Mouse (Mus musculus): ENCODE measurements around the gene Pfkm.

Gene Pfkm

DNA sequence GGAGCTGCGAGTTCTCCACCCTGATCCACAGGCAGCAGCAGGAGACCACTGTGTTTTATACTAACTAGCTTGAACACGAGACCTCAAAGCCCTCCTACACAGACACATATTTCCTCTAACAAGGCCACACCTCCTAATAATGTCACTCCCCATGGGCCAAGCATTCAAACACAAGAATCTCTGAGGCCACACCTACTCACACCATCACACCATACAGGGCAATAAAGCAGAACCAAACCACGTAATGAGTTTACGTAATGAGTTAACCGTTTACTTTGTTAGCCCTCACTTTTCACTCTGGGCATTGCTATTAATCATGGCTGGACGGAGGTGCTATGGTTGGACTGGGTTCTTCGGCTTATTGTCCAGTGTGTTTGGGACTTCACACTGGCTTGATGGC, 47.4 kb downstream of the Pfkm start:
- no peak for DNase-seq (ENCODE audit: low spot score in 2 of 2)

- no peak for DNase-seq (ENCODE audit: low spot score in 2 of 2)
Measured at GRCm38 (mm10) chr15:98140809-98141208, 48.4 kb downstream of the Pfkm start.

GRCm38 (mm10) chr15:98142515-98142914, 50.1 kb downstream of the Pfkm start:
- DNase-seq (ENCODE audit: low spot score in 2 of 2): no peak

DNA sequence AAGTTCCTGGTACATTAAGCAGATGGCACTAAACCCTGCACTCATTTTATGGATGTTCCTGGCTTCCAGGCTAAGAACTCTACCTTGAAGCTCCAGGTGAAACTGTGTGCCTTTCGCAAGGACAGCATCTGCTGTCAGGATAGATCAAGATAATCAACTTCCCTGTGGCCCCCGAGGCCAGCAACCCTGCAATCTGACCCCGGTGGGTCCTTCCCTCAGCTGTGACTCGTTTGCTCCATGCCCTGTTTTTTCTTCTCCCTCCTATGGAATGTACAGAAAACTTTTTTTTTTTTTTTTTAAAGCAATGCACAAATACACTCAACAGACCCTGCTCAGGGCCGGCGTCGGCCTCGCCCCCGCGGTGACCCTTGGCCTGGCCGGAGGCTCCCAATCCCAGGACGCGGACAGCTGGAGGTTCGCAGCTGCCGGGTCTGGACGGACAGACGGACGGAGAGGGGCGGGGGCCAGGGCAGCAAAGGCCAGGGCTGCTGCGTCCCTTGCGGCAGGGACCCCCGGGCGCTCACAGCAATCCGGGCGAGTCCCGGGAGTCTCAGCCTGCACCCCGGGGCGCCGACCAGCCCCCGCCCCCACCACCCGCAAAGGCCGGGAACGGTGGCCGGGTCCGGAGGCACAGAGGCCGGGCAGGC, 52.6 kb downstream of the Pfkm start:
- DNase-seq (ENCODE audit: low spot score in 2 of 2): no peak

DNA sequence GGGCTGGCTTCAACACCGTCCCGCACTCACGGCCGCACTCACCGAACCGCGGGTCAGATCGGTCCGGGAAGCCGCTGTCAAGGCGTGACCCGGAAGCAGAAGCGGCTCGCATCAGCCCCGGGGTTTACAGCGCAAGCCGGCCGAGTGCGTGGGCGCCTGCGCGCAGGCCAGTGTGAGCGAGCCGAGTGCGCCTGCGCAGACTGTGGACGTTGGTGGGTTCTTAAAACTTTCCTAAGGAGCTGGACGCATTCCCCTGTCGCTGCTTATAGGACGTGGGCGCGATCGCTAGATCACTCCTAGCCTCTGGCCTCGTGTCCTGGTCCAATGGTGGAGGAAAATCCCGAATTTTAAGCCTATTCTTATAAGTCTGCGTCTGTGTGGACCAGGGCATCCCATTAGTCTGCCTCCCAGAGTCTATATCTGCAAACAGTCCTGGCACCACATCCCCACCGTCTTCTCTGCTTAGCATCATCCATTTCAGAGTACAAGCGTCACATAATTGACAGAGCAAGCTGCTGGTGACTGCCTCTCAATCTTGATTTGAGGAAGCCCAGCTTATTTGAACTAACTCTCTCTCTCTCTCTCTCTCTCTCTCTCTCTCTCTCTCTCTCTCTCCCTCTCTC, 53.3 kb downstream of the Pfkm start:
- peak; percentile 92 to 94 for DNase-seq (ENCODE audit: low spot score in 2 of 2)

- no peak for DNase-seq (ENCODE audit: low spot score in 2 of 2)
Measured at GRCm38 (mm10) chr15:98148356-98148755, 56.0 kb downstream of the Pfkm start.

DNA sequence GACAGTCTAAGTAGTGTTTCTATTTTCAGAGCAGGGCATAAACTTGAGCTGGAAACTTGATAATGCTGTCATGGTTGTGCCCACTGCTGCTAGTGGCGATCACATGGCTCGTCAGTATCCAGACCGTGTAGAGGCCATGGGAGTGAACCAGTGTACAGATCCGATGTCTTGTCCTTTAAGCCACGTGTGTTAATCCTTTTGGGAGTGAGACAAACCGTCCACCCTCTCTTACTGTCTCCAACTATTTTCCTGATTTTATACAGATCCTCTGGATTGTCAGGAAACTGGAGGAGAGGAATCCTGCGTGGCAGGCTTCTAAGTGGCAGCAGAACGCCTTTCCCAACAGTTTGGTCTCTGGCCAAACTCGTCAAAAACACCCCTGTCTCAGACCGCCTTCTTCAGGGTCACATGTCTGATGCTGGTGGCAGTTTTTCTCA, 56.8 kb downstream of the Pfkm start:
- DNase-seq (ENCODE audit: low spot score in 2 of 2): peak; percentile 69 to 72

DNA sequence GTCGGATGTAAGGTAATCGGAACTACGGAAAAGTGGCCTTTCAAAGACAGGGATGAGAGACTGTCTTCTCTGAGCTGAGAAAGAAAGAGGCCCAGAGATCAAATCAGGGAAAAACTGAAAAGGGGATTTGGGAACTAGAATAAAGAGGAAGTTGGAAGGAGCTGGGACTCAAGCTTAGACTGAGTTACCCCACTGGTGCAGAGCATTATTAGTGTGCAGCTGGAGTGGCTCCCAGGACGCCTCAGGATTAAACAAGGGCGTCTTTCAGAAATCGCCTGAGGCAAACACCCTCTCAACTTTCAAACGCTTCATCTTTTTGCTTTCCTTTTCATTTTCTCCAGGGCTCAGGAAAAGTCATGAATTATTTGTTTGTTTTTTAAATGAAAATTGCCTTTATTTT, 60.5 kb downstream of the Pfkm start:
- DNase-seq (ENCODE audit: low spot score in 2 of 2): no peak

DNA sequence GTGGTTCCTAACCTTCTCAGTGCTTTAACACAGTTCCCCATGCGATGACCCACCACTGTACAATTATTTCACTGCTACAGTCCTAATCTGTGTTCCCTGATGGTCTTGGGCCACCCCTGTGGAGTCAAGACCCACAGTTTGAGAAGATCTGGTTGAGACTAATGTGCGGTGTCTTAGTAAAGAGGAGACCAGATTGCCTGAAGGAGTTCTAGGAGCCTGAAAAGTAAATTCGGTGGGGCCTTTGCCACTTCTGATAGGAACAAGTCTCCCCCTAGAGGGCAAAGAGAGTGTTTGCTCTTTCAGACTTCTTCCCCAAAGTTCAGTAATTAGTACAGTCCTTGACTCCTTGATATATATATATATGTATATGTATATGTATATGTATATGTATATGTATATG, 61.2 kb downstream of the Pfkm start:
- no peak for DNase-seq (ENCODE audit: low spot score in 2 of 2)

GRCm38 (mm10) chr15:98154146-98154545, 61.8 kb downstream of the Pfkm start:
- no peak for DNase-seq (ENCODE audit: low spot score in 2 of 2)

DNA sequence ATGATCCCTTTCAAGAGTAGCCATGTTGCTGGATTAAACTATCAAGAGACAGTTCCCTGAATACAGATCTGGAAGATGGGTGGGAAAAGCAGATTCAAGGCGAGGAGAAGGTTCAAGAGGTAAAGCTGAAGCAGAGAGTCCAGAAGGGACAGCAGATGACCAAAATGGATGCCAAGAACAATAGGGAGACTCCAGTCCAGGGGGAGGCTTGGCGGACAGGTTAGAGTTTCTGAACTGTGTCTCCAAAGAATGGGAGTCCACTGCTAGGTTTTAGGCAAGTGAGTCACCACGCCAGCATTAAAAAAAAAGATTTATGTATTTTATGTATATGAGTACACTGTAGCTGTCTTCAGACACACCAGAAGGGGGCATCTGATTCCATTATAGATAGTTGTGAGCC, 62.2 kb downstream of the Pfkm start:
- no peak for DNase-seq (ENCODE audit: low spot score in 2 of 2)

GRCm38 (mm10) chr15:98155272-98155671, 62.9 kb downstream of the Pfkm start:
- DNase-seq (ENCODE audit: low spot score in 2 of 2): no peak

- no peak for DNase-seq (ENCODE audit: low spot score in 2 of 2)
Measured at GRCm38 (mm10) chr15:98155944-98156343, 63.6 kb downstream of the Pfkm start.

DNA sequence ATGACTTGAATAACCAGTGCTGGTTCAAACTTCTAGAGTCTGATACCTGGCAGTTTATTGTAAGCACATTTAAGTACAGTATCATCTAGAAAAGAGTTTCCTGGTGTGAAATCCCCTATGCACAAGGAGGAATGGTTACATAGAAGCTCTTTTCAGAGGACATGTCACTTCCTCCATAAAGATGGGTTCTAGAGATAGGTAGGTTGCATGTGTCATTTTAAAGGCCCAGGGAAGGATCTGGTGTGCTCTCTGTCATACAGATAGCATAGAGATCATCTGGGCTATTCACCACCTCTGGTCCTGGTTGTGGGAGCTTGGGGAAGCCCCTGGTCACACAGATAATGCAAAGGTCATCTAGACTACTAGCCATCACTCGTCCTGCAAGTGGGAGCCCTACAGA, 64.9 kb downstream of the Pfkm start:
- DNase-seq (ENCODE audit: low spot score in 2 of 2): no peak

GRCm38 (mm10) chr15:98161026-98161805, 68.8 kb downstream of the Pfkm start:
- no peak for DNase-seq (ENCODE audit: low spot score in 2 of 2)

DNA sequence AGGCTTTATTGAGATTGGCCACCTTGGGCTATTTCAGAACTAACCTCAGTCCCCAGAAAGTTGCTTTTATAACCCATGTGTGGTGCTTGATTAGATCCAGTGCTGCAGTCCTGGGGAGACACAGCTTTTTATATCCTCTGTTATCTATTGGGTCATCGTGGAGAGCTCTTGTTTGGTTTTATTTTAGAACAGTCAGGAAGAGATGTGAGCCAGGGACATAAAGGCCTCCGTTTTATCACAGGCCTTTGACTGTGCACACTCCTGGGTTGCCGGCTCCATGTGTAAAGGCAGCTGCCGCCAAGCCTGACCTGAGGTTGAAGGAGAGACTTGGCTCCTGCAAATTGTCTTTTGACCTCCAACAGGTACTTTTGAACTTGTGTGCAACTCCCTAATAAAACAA, 70.2 kb downstream of the Pfkm start:
- peak; percentile 20 to 23 for DNase-seq (ENCODE audit: low spot score in 2 of 2)

DNA sequence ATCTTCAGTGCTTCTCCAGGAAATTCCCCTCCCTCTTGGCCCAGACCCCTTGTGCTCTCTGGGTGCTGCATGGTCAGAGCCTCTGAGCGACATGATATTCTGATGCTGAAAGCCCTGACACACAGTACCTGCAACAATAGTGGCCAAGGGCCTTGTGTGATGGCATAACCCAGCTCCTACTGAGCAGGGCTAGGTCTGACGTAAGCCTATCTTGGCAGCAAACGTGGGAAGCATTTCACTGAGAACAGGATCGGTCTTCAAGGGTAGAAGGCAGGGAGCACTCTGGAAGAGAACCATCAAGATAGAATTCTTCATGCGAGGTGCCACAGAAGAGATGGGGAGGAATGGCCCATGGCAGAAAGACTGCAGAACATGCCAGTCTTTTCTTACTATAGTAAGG, 73.1 kb downstream of the Pfkm start, which contains the start of gene Asb8:
Gene Asb8, minus strand, starts transcription at position 101 of the 400 bp plus-strand sequence.
- DNase-seq (ENCODE audit: low spot score in 2 of 2): no peak

GRCm38 (mm10) chr15:98166963-98167644, 74.7 kb downstream of the Pfkm start, which contains the start of gene Ccdc184:
Gene Ccdc184 (plus strand): TSS chr15:98167158.
- no peak for DNase-seq (ENCODE audit: low spot score in 2 of 2)

- peak; percentile 69 to 70 for DNase-seq (ENCODE audit: low spot score in 2 of 2)
Measured at GRCm38 (mm10) chr15:98167645-98168621, 75.5 kb downstream of the Pfkm start.

DNA sequence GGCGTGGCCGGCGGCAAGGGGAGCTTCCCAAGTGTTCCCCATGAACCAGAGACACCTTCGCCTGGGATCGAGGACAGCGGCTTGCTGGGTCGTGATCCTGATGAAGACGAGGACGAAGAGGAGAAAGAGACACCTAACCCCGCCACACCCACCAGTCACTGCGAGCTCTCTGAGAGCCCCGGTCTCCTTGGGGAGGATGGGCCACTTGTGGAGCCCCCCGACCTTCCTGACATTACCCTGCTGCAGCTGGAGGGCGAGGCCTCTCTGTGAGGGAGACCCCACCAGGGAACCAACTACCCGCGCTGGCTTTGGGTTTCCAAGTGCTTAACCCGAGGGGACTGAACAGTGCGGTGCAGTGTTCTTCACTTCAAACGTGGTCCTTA, 76.2 kb downstream of the Pfkm start:
- DNase-seq (ENCODE audit: low spot score in 2 of 2): no peak

- peak in 1 of 2 experiments; percentile 12 for DNase-seq (ENCODE audit: low spot score in 2 of 2)
Measured at GRCm38 (mm10) chr15:98170365-98170764, 78.0 kb downstream of the Pfkm start.
